Mouse (Mus musculus) midbrain, embryonic 10.5 days (tissue): ENCODE results near the gene Trak1. TPM values are rescaled to one million over a fixed set of nuclear protein-coding genes. Genes with fewer than 3 reads are reported as not detected.

ENCODE experiments used
- polyA plus RNA-seq: library from polyadenylated mRNA; unstranded; fragments of >200 nt; fragmentation: Nextera tagmentation; extraction: Ambion mirVana; gene quantifications from 2 replicates; pipeline ENCODE4 v1.2.1, GENCODE M21; 2016

Gene Trak1
- polyA plus RNA-seq, 1 experiment from 2014 or later, result 26.5 TPM

Other genes with a start within 250 kb of the Trak1 start
- 147 and 155 TPM in 2 replicates for gene Ulk4, start 20.3 kb upstream of the Trak1 start, polyA plus RNA-seq
- 6.0 and 7.2 TPM in 2 replicates for gene Cck, start 198.2 kb downstream of the Trak1 start, polyA plus RNA-seq